Mouse (Mus musculus) heart, postnatal 0 days (tissue): ENCODE results near the gene Rab26. TPM values are rescaled to one million over a fixed set of nuclear protein-coding genes. Genes with fewer than 3 reads are reported as not detected.

ENCODE experiments used
- ATAC-seq: fragments of 200-750 bp; cut with Nextera tagmentation; 2 replicates; pipeline ENCODE4 v1.8.0; 2017; ENCODE audit warnings: low read depth, moderate number of reproducible peaks, moderate library complexity; ENCODE audit not compliant: insufficient read depth
- DNase-seq: peaks from one replicate; pipeline ENCODE4 v3.0.0-alpha.2; 2016; ENCODE audit warnings: low spot score
- H3K27ac ChIP-seq: fragments of 300-500 bp; sonication (generic); 2 replicates; pipeline ENCODE4 v1.5.1; 2014; ENCODE audit warnings: low read depth, mild to moderate bottlenecking
- H3K27me3 ChIP-seq: fragments of 300-500 bp; sonication (generic); 2 replicates; pipeline ENCODE4 v1.6.1; 2014; ENCODE audit warnings: low read length, mixed read lengths; ENCODE audit not compliant: control insufficient read depth, insufficient read depth
- H3K36me3 ChIP-seq: fragments of 300-500 bp; sonication (generic); replicated peaks from 2 replicates; pipeline ENCODE4 v1.6.1; 2014; ENCODE audit warnings: low read length, mixed read lengths; ENCODE audit not compliant: control insufficient read depth, insufficient read depth
- H3K4me1 ChIP-seq: fragments of 300-500 bp; sonication (generic); 2 replicates; pipeline ENCODE4 v1.6.1; 2014; ENCODE audit warnings: antibody characterized with exemption; ENCODE audit not compliant: control insufficient read depth, insufficient read depth
- H3K4me2 ChIP-seq: fragments of 300-500 bp; sonication (generic); 2 replicates; pipeline ENCODE4 v1.6.1; 2014; ENCODE audit warnings: low read depth, mild to moderate bottlenecking, low read length, moderate library complexity
- H3K4me3 ChIP-seq: fragments of 300-500 bp; sonication (generic); 2 replicates; pipeline ENCODE4 v1.5.1; 2014; ENCODE audit warnings: low read depth, low read length
- H3K9ac ChIP-seq: fragments of 300-500 bp; sonication (generic); replicated peaks from 2 replicates; pipeline ENCODE4 v1.6.1; 2014; ENCODE audit warnings: low read depth, low read length, mixed read lengths
- H3K9me3 ChIP-seq: fragments of 300-500 bp; sonication (generic); replicated peaks from 2 replicates; pipeline ENCODE4 v1.6.1; 2016; ENCODE audit warnings: low read length; ENCODE audit not compliant: control insufficient read depth
- CTCF ChIP-seq: IDR thresholded peaks from 2 replicates; pipeline ENCODE4 v1.5.1; 2016; ENCODE audit warnings: antibody characterized with exemption, control low read depth, low read depth
- EP300 ChIP-seq: IDR thresholded peaks from 2 replicates; pipeline ENCODE4 v1.6.1; 2016; ENCODE audit warnings: antibody characterized with exemption, low read depth
- WGBS: fragments of 180-500 bp; shearing (Covaris S2); extraction: QIAGEN DNeasy Blood & Tissue Kit; methylation state at CpG from one replicate; pipeline ENCODE4 v1.1.7; 2014; 5-methylcytosine and 5-hydroxymethylcytosine counted together
- polyA plus RNA-seq: library from polyadenylated mRNA; unstranded; fragments of >200 nt; fragmentation: Nextera tagmentation; extraction: Ambion mirVana; gene quantifications from 2 replicates; pipeline ENCODE4 v1.2.1, GENCODE M21; 2015
- total RNA-seq: library from RNA; depleted of rRNA; stranded (reverse); fragments of >200 nt; gene quantifications from 2 replicates; pipeline ENCODE4 v1.2.3, GENCODE M21; 2014; ENCODE audit warnings: low replicate concordance

The Rab26 gene
- total and polyA plus RNA-seq, 2 experiments from 2014 or later, result 0.46 TPM; not detected in 1

GRCm38 (mm10) chr17:24551050-24551444, 17.0 kb upstream of the Rab26 start:
- Histone ChIP-seq H3K36me3 (0 out of 2 replicates have a peak, but pooled peaks cover 3% of the 10 kb centered on the region), H3K4me1 (peaks cover 21% of the 10 kb centered on the region), H3K27ac (peak overlapping the region; percentile 95), H3K4me2 (peak overlapping the region; percentile 93), H3K27me3 (no peaks in the 10 kb centered on the region), H3K4me3 (peak overlapping the region; percentile 81), H3K9me3 (no peaks in the 10 kb centered on the region), H3K9ac (peak overlapping the region; percentile 90)
- no peak for TF ChIP-seq CTCF
- TF ChIP-seq EP300, result no peak
- DNase-seq (no peak), ATAC-seq (no peak)
- 54% methylated on average over 3 of the region's 3 CpGs for WGBS

- Histone ChIP-seq H3K4me3 (peak overlapping the region; percentile 81), H3K36me3 (0 out of 2 replicates have a peak, but pooled peaks cover 3% of the 10 kb centered on the region), H3K9ac (peak overlapping the region; percentile 90), H3K27ac (peak overlapping the region; percentile 95), H3K9me3 (no peaks in the 10 kb centered on the region), H3K27me3 (no peaks in the 10 kb centered on the region), H3K4me1 (peaks cover 19% of the 10 kb centered on the region), H3K4me2 (peak overlapping the region; percentile 93)
- DNase-seq (peak; percentile 64), ATAC-seq (peak; percentile 69)
- no peak for TF ChIP-seq CTCF
- WGBS, result 1% methylated on average over 44 of the region's 44 CpGs
Observed at GRCm38 (mm10) chr17:24550416-24551049, 16.5 kb upstream of the Rab26 start.

GRCm38 (mm10) chr17:24549618-24550415, 15.8 kb upstream of the Rab26 start, which contains the start of gene Pkd1:
Pkd1 (plus strand) TSS chr17:24549834.
- WGBS, result under 1% methylated on average over 55 of the region's 72 CpGs
- Histone ChIP-seq H3K9me3 (no peaks in the 10 kb centered on the region), H3K4me1 (peaks cover 19% of the 10 kb centered on the region), H3K4me3 (peak within 1 kb of the TSS; percentile 81), H3K9ac (peak within 1 kb of the TSS; percentile 90), H3K27ac (peak within 1 kb of the TSS; percentile 95), H3K4me2 (peak within 1 kb of the TSS; percentile 93), H3K27me3 (no peaks in the 10 kb centered on the region), H3K36me3 (0 out of 2 replicates have a peak, but pooled peaks cover 3% of the 10 kb centered on the region)
- ATAC-seq, result peak; percentile 96
- TF ChIP-seq EP300, result no peak
- TF ChIP-seq CTCF, result no peak
- DNase-seq, result peak; percentile 100

- H3K36me3 ChIP-seq, result 0 out of 2 replicates have a peak, but pooled peaks cover under 1% of the 10 kb centered on the region
- peak overlapping the region; percentile 56; the same call in 1 of the 2 replicates for H3K9ac ChIP-seq
- DNase-seq (peak; percentile 77), ATAC-seq (0 out of 2 replicates have a peak, but pooled peaks have one; percentile 0)
- WGBS, result 3% methylated on average over 23 of the region's 23 CpGs
- H3K9me3 ChIP-seq, result no peaks in the 10 kb centered on the region
- peak overlapping the region; percentile 93 for H3K4me2 ChIP-seq
- peak overlapping the region; percentile 81 for H3K4me3 ChIP-seq
- H3K4me1 ChIP-seq, result peaks cover 16% of the 10 kb centered on the region
- no peaks in the 10 kb centered on the region for H3K27me3 ChIP-seq
- peak overlapping the region; percentile 82 for H3K27ac ChIP-seq
- no peak for TF ChIP-seq EP300
- no peak for TF ChIP-seq CTCF
Observed at GRCm38 (mm10) chr17:24548921-24549617, 15.1 kb upstream of the Rab26 start.

GRCm38 (mm10) chr17:24548435-24548834, 14.4 kb upstream of the Rab26 start:
- Histone ChIP-seq H3K36me3 (no peaks in the 10 kb centered on the region), H3K27me3 (no peaks in the 10 kb centered on the region), H3K4me1 (peaks cover 16% of the 10 kb centered on the region), H3K4me2 (peak overlapping the region; percentile 93), H3K9me3 (no peaks in the 10 kb centered on the region), H3K9ac (no peak overlapping the region), H3K4me3 (peak overlapping the region; percentile 81), H3K27ac (peak overlapping the region; percentile 82)
- ATAC-seq (no peak), DNase-seq (no peak)
- TF ChIP-seq EP300, result no peak
- TF ChIP-seq CTCF, result no peak
- 38% methylated on average over 9 of the region's 9 CpGs for WGBS
